ENCODE assay signal across 9 mouse cellular contexts in the genomic region with DNA sequence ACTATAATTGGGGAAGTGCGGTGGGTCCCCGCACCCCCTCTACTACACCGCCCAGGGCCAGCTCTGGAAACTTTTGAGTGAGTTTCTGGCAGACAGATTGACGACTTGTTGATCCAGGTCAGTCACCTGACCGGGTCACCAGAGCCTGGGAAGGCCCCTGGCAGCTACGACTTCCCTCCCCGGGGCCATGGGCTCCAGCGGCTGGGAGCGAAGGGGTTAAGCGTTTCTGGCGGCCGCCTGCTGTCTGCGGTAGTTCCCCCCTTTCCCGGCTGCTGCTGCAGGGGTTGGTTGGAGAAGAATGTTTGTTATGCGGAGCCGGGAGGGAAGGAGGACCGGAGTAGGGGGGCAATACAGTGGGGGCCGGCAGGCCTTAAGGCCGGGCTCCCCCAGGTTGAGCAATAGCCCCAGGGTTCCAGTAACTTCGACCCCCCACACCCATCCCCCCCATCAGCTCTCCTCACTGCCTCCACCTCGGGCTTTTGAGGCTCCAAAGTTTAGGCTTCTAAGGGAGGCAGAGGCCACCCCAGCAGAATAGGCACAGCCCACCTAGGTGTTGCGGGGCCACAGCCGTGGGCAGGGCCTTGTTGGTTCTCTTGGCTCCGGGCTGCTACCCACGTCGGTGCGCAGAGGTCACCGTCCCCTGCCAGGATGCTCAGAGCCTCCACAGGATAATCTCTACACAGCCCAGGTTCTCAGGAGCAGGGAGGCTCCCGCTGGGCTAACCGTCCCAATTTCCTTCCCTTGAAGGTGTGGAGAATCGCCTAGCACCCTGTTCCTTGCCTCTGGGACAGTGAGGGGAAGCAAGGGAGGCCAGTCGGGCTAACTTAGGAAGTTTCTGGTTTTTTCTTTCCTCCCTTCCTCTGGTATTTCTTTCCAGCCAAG. TPM values are rescaled to one million over a fixed set of nuclear protein-coding genes. Genes with fewer than 3 reads are reported as not detected.
DNase-seq lines count a peak whose midpoint lies in the region; ATAC-seq and TF ChIP-seq lines count a peak whose summit lies in the region.
"Had no signal": no experiment of that assay in that cellular context is flagged by ENCODE, and none has a peak within 500 bp of the region (broad histone marks: within the 10 kb centered on the region; RNA-seq: fewer than 3 reads in every experiment).

No protein-coding gene starts in this region.

- TF ChIP-seq POLR2A in limb, embryonic 14.5 days (IDR thresholded peaks at IDR 0.05; ENCODE audit: borderline replicate concordance, extremely low read depth, insufficient read depth, insufficient read length) = no peak

- no peaks in the 10 kb centered on the region for H3K9me3 ChIP-seq in embryonic facial prominence, embryonic 12.5 days
- H3K9me3 ChIP-seq in limb, embryonic 14.5 days (ENCODE audit: control insufficient read depth, low read length) = no peaks in the 10 kb centered on the region
- H3K9me3 ChIP-seq in neural tube, embryonic 13.5 days = no peaks in the 10 kb centered on the region
- H3K9me3 ChIP-seq: G1E had no signal

- peak overlapping the region; percentile 42 for H3K4me2 ChIP-seq in embryonic facial prominence, embryonic 12.5 days (replicated peaks)
- H3K4me2 ChIP-seq in limb, embryonic 14.5 days (replicated peaks; ENCODE audit: low read depth, low read length, severe bottlenecking) = peak overlapping the region; percentile 41
- peak overlapping the region; percentile 50 for H3K4me2 ChIP-seq in neural tube, embryonic 13.5 days

- H3K4me1 ChIP-seq in embryonic facial prominence, embryonic 12.5 days = peaks cover 71% of the 10 kb centered on the region
- H3K4me1 ChIP-seq in limb, embryonic 14.5 days (ENCODE audit: control insufficient read depth, insufficient read depth, low read length) = peaks cover 60% of the 10 kb centered on the region
- H3K4me1 ChIP-seq in neural tube, embryonic 13.5 days (replicated peaks) = peaks cover 83% of the 10 kb centered on the region

- no peak for DNase-seq in layer of hippocampus, adult 2 months (ENCODE audit: low spot score in 2 of 2)
- DNase-seq in layer of hippocampus, adult 8-10 months (ENCODE audit: low spot score in 2 of 2) = no peak
- DNase-seq in heart, postnatal 14 days = peak; percentile 60 to 80
- peak; percentile 76 for DNase-seq in limb, embryonic 14.5 days (ENCODE audit: low spot score)

- peak; percentile 50; the same call in 1 of the 2 replicates for ATAC-seq in embryonic facial prominence, embryonic 12.5 days (ENCODE audit: insufficient number of reproducible peaks, insufficient read depth, low FRiP score, low TSS enrichment)
- ATAC-seq in limb, embryonic 14.5 days (ENCODE audit: low FRiP score, low read depth) = peak; percentile 69
- no peak for ATAC-seq in neural tube, embryonic 13.5 days (ENCODE audit: low read depth)
- no peak for ATAC-seq in erythroblast, adult 5-6 weeks (replicated peaks; ENCODE audit: low FRiP score, poor library complexity, severe bottlenecking)
- ATAC-seq in monocyte, adult 5-6 weeks (replicated peaks; ENCODE audit: insufficient number of reproducible peaks, low FRiP score, low TSS enrichment, poor library complexity, severe bottlenecking) = no peak

- under 1% methylated on average over 30 of the region's 32 CpGs for WGBS in embryonic facial prominence, embryonic 12.5 days
- under 1% methylated on average over 30 of the region's 32 CpGs for WGBS in limb, embryonic 14.5 days
- WGBS in neural tube, embryonic 13.5 days = 3% methylated on average over 28 of the region's 32 CpGs

- H3K4me3 ChIP-seq in layer of hippocampus, adult 2 months = peak overlapping the region; percentile 2; the same call in 1 of the 2 replicates
- H3K4me3 ChIP-seq in embryonic facial prominence, embryonic 12.5 days = peak overlapping the region; percentile 8; the same call in 1 of the 2 replicates
- H3K4me3 ChIP-seq in limb, embryonic 14.5 days (replicated peaks; ENCODE audit: low read length) = peak overlapping the region; percentile 11; the same call in 1 of the 2 replicates
- H3K4me3 ChIP-seq in neural tube, embryonic 13.5 days = peak overlapping the region; percentile 7; the same call in 1 of the 2 replicates

- peak overlapping the region; percentile 39; the same call in 1 of the 2 replicates for H3K27ac ChIP-seq in layer of hippocampus, adult 2 months
- peak overlapping the region; percentile 97 for H3K27ac ChIP-seq in embryonic facial prominence, embryonic 12.5 days
- peak overlapping the region; percentile 87 for H3K27ac ChIP-seq in limb, embryonic 14.5 days (replicated peaks; ENCODE audit: low read depth, low read length)
- H3K27ac ChIP-seq in neural tube, embryonic 13.5 days (replicated peaks) = peak overlapping the region; percentile 96

- H3K36me3 ChIP-seq in embryonic facial prominence, embryonic 12.5 days = no peaks in the 10 kb centered on the region
- H3K36me3 ChIP-seq in limb, embryonic 14.5 days (ENCODE audit: control insufficient read depth, insufficient read depth, low read length) = no peaks in the 10 kb centered on the region
- H3K36me3 ChIP-seq in neural tube, embryonic 13.5 days = no peaks in the 10 kb centered on the region
- H3K36me3 ChIP-seq: G1E had no signal

- no peak for TF ChIP-seq CTCF in layer of hippocampus, adult 2 months (conservative IDR thresholded peaks at IDR 0.05)

- peak overlapping the region; percentile 15 for H3K9ac ChIP-seq in embryonic facial prominence, embryonic 12.5 days
- H3K9ac ChIP-seq in limb, embryonic 14.5 days (ENCODE audit: low read depth, low read length, severe bottlenecking) = peak overlapping the region; percentile 17
- peak overlapping the region; percentile 63 for H3K9ac ChIP-seq in neural tube, embryonic 13.5 days

- no peaks in the 10 kb centered on the region for H3K27me3 ChIP-seq in embryonic facial prominence, embryonic 12.5 days
- H3K27me3 ChIP-seq in limb, embryonic 14.5 days (ENCODE audit: control insufficient read depth, insufficient read depth, low read length) = no peaks in the 10 kb centered on the region
- H3K27me3 ChIP-seq in neural tube, embryonic 13.5 days = no peaks in the 10 kb centered on the region

- intact Hi-C loops in heart, postnatal 14 days (cut with DNase I) = loop anchor here (5.0 kb wide), 2 partner anchors 42 to 168 kb away; no protein-coding TSS in a partner anchor

RNA-seq across cellular contexts. Expression of gene Cstad, which starts 10.3 kb away (rescaled TPM):
- 10 to 100 TPM in 1 of 2 experiments, 1 to 10 TPM in 1; 7.8 to 11.3 TPM for total RNA-seq in layer of hippocampus, adult 2 months (2021)
- 10 to 100 TPM in 1 of 4 experiments, 1 to 10 TPM in 3; 3.4 to 11.0 (median 7.0) TPM for total RNA-seq in layer of hippocampus, adult 8-10 months (2022)
- 0.57 and 1.4 TPM in 2 replicates for polyA plus RNA-seq in embryonic facial prominence, embryonic 12.5 days (2016; fragmentation: Nextera tagmentation; extraction: Ambion mirVana)
- total RNA-seq in heart, postnatal 14 days (2021) = 1 to 10 TPM; 1.8 to 3.9 TPM
- 1.2 and 1.3 TPM in 2 replicates for polyA plus RNA-seq in limb, embryonic 14.5 days (2012; rRNA removed)
- polyA plus RNA-seq in limb, embryonic 14.5 days (2014; fragmentation: Nextera tagmentation; extraction: Ambion mirVana) = 2.2 and 3.1 TPM in 2 replicates
- polyA plus RNA-seq in neural tube, embryonic 13.5 days (2015; fragmentation: Nextera tagmentation; extraction: Ambion mirVana) = 0.39 and 0.98 TPM in 2 replicates
- not detected in 2 replicates for total RNA-seq in erythroblast, adult 5-6 weeks (2015; ENCODE audit: low replicate concordance)
- not detected in 2 replicates for total RNA-seq in erythroblast, adult 5-6 weeks (2017; ENCODE audit: low replicate concordance)
- 4.5 to 7.0 TPM in 2 of 3 replicates, not detected in the other for total RNA-seq in monocyte, adult 5-6 weeks (2017)
- polyA plus RNA-seq: G1E had no signal

Comparison
In these comparisons a context has a peak if more than half of its experiments do, and no peak if none do; other contexts are left out.
1. DNase-seq: peak in heart, postnatal 14 days (2 of 2) and limb, embryonic 14.5 days (single experiment); none in layer of hippocampus, adult 2 months (0 of 2) and layer of hippocampus, adult 8-10 months (0 of 2).
2. H3K27ac ChIP-seq: peak in every context shown above with its lines; median percentile 97 in embryonic facial prominence, embryonic 12.5 days; 96 in neural tube, embryonic 13.5 days; 87 in limb, embryonic 14.5 days; 39 in layer of hippocampus, adult 2 months.
3. ATAC-seq: peak in embryonic facial prominence, embryonic 12.5 days (single experiment) and limb, embryonic 14.5 days (single experiment); none in neural tube, embryonic 13.5 days (single experiment), erythroblast, adult 5-6 weeks (single experiment) and monocyte, adult 5-6 weeks (single experiment).
4. Peak in every context shown above with its lines, with median percentiles within 50 percentile points of each other: H3K4me3 ChIP-seq, H3K4me2 ChIP-seq and H3K9ac ChIP-seq.